Mouse (Mus musculus): Measurements from ENCODE around the gene Ptger4.

- TF ChIP-seq POLR2A (IDR thresholded peaks at IDR 0.05; ENCODE audit: low read depth, low read length): peak; percentile 2; the same call in 1 of the 2 replicates
- no peak for TF ChIP-seq CTCF (IDR thresholded peaks at IDR 0.05; ENCODE audit: extremely low read depth, insufficient read depth, insufficient read length, insufficient replicate concordance)
Observed at GRCm38 (mm10) chr15:5185366-5186292, 58.4 kb downstream of the Ptger4 start, which contains the start of gene Ttc33.

Data from spleen, adult 2 months (tissue).